Mouse (Mus musculus) heart, embryonic 11.5 days (tissue): ENCODE data around the gene Gif. TPM values are rescaled to one million over a fixed set of nuclear protein-coding genes. Genes with fewer than 3 reads are reported as not detected.

Experiments
- ATAC-seq: fragments of 200-750 bp; cut with Nextera tagmentation; replicated peaks from 2 replicates; pipeline ENCODE4 v1.8.0; 2017; ENCODE audit warnings: moderate library complexity; ENCODE audit not compliant: insufficient number of reproducible peaks, low FRiP score, low TSS enrichment
- H3K27ac ChIP-seq: fragments of 300-500 bp; sonication (generic); 2 replicates; pipeline ENCODE4 v1.5.1; 2014; ENCODE audit warnings: mild to moderate bottlenecking, low read depth, low read length
- H3K27me3 ChIP-seq: fragments of 300-500 bp; sonication (generic); 2 replicates; pipeline ENCODE4 v1.6.1; 2014; ENCODE audit warnings: mild to moderate bottlenecking, low read length, mixed read lengths; ENCODE audit not compliant: control insufficient read depth, insufficient read depth
- H3K36me3 ChIP-seq: fragments of 300-500 bp; sonication (generic); 2 replicates; pipeline ENCODE4 v1.6.1; 2014; ENCODE audit warnings: mild to moderate bottlenecking, low read length, moderate library complexity, mixed read lengths; ENCODE audit not compliant: control insufficient read depth, insufficient read depth
- H3K4me1 ChIP-seq: fragments of 300-500 bp; sonication (generic); 2 replicates; pipeline ENCODE4 v1.6.1; 2014; ENCODE audit warnings: low read length; ENCODE audit not compliant: control insufficient read depth, insufficient read depth
- H3K4me2 ChIP-seq: fragments of 300-500 bp; sonication (generic); 2 replicates; pipeline ENCODE4 v1.6.1; 2014; ENCODE audit warnings: mild to moderate bottlenecking, moderate library complexity
- H3K4me3 ChIP-seq: fragments of 300-500 bp; sonication (generic); 2 replicates; pipeline ENCODE4 v1.5.1; 2014; ENCODE audit warnings: low read depth, low read length
- H3K9ac ChIP-seq: fragments of 300-500 bp; sonication (generic); 2 replicates; pipeline ENCODE4 v1.6.1; 2014; ENCODE audit warnings: mild to moderate bottlenecking, low read depth, low read length, moderate library complexity
- H3K9me3 ChIP-seq: fragments of 300-500 bp; sonication (generic); replicated peaks from 2 replicates; pipeline ENCODE4 v1.6.1; 2016; ENCODE audit warnings: low read length; ENCODE audit not compliant: control insufficient read depth
- WGBS: fragments of 180-500 bp; shearing (Covaris S2); extraction: QIAGEN DNeasy Blood & Tissue Kit; methylation state at CpG from one replicate; pipeline ENCODE4 v1.1.7; 2014; ENCODE audit not compliant: insufficient replicate concordance; 5-methylcytosine and 5-hydroxymethylcytosine counted together
- polyA plus RNA-seq: library from polyadenylated mRNA; unstranded; fragments of >200 nt; fragmentation: Nextera tagmentation; extraction: Ambion mirVana; gene quantifications from 2 replicates; pipeline ENCODE4 v1.2.1, GENCODE M21; 2014

Gene Gif
- polyA plus RNA-seq: not detected in 2 replicates

DNA sequence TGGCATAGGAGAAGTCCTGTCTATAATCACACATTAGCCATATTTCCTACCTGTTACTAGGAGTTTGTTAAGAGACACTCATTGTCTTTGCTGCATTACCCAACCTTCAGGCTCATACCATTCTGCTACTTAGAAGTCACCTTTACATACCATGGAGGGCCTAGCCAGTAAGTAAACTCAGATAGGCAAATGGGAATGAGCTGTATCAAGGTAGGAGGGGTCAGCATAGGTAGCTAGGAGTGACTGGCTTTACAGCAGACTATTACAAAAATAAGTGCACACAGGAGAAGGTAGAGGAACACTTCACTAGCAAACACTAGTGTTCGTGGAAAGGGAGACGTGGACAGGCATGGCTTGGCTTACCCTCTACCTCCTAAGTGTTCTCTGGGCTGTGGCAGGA lies at the start of gene Gif:
Gif (plus strand) TSS at position 257 of the 400 bp plus-strand sequence.
- Histone ChIP-seq H3K36me3 (no peaks in the 10 kb centered on the region), H3K4me1 (no peaks in the 10 kb centered on the region), H3K9me3 (no peaks in the 10 kb centered on the region), H3K4me3 (no peak within 1 kb of the TSS), H3K9ac (no peak within 1 kb of the TSS), H3K27ac (no peak within 1 kb of the TSS), H3K27me3 (no peaks in the 10 kb centered on the region), H3K4me2 (no peak within 1 kb of the TSS)
- 61% methylated on average over 2 of the region's 2 CpGs for WGBS
- no peak for ATAC-seq

DNA sequence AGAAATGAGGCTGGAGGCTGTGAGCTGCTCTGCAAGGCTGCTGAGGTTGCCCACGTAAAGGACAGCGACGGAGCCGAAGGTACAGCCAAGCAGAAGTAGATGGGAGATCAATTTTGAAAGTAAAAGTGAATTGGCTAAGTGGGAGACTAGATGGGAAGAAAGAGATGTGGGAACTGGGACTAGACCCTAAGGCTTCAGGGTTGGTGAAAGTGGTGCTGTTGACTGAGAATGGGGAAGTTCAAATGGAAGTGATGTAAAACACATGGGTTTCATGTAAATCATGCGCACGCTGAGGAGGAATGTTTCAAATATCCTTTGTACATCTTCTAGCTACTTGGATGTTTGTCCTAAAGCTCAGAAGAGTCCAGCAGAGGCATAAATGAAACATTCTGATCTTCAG lies 49.0 kb upstream of the Gif start:
- no peaks in the 10 kb centered on the region for H3K36me3 ChIP-seq
- H3K27ac ChIP-seq: no peak overlapping the region
- H3K4me2 ChIP-seq: no peak overlapping the region
- H3K27me3 ChIP-seq: no peaks in the 10 kb centered on the region
- H3K4me3 ChIP-seq: no peak overlapping the region
- no peak overlapping the region for H3K9ac ChIP-seq
- WGBS: 91% methylated on average over 6 of the region's 6 CpGs
- no peaks in the 10 kb centered on the region for H3K9me3 ChIP-seq
- no peak for ATAC-seq
- H3K4me1 ChIP-seq: no peaks in the 10 kb centered on the region

DNA sequence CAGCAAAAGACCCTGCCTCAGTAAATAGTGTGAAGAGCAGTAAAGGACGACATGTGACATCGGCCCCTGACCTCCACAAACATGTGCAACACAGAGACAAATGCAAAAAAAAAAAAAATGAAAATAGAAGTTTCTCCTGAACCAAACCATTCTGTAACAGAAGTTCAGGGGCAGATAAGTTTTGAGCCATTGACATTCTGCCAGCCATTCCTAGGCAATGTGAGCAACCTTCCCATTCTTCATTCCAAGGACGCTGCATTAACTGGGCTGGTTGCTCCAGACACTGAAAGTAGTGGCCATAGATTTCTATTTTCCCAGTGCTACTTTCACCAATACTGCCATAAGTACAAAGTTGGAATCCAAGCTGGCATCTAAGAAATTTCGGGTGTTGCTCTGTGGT lies 34.9 kb upstream of the Gif start:
- no peaks in the 10 kb centered on the region for H3K4me1 ChIP-seq
- H3K9me3 ChIP-seq: no peaks in the 10 kb centered on the region
- no peak overlapping the region for H3K4me3 ChIP-seq
- 71% methylated on average over 4 of the region's 4 CpGs for WGBS
- H3K27me3 ChIP-seq: no peaks in the 10 kb centered on the region
- no peak overlapping the region for H3K27ac ChIP-seq
- ATAC-seq: no peak
- no peak overlapping the region for H3K4me2 ChIP-seq
- no peaks in the 10 kb centered on the region for H3K36me3 ChIP-seq
- H3K9ac ChIP-seq: no peak overlapping the region

DNA sequence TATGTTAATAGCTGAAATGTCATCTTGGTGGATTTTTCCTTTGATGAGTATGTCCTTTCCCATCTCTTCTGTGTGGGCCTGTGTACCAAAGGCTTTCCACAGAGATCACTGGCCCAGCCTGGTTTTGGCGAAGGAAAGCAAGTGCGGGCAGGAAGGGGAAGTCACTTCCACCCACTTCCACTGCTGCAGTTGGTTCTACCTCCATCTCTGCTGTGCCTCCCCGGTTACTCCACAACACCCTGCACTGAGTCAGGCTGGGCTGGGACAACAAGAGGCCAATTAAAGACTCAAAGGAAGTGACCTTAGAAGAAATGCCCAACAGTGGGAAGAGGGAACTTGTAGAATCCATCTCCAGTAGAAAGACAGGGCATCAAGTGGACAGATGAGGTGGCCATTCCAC lies 27.3 kb upstream of the Gif start:
- no peaks in the 10 kb centered on the region for H3K9me3 ChIP-seq
- 80% methylated on average over 3 of the region's 3 CpGs for WGBS
- H3K27ac ChIP-seq: no peak overlapping the region
- no peak overlapping the region for H3K4me3 ChIP-seq
- H3K4me1 ChIP-seq: no peaks in the 10 kb centered on the region
- no peaks in the 10 kb centered on the region for H3K36me3 ChIP-seq
- no peak for ATAC-seq
- H3K27me3 ChIP-seq: no peaks in the 10 kb centered on the region
- no peak overlapping the region for H3K4me2 ChIP-seq
- no peak overlapping the region for H3K9ac ChIP-seq

DNA sequence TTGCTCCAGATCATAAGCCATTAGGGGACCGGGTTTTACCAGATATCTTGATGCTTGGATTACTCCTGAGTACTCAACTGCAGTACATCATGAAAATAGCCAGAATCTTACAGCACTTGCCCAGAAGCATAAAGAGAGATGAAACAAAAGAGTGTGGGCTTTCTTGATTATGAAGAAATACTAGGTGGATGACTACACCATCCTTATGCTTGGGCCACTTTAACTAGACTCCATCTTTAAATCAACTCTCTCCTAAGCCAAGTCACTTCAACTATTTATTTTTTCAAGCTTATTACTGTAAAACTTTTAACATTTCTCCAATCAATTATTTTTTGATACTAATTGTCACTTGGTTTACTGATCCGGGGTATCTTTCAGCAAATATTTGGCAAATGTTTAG lies 23.5 kb upstream of the Gif start:
- H3K27ac ChIP-seq: no peak overlapping the region
- H3K4me2 ChIP-seq: no peak overlapping the region
- no peak overlapping the region for H3K9ac ChIP-seq
- no peaks in the 10 kb centered on the region for H3K9me3 ChIP-seq
- no peaks in the 10 kb centered on the region for H3K36me3 ChIP-seq
- H3K27me3 ChIP-seq: no peaks in the 10 kb centered on the region
- no peak overlapping the region for H3K4me3 ChIP-seq
- WGBS: 79% methylated on average over 2 of the region's 2 CpGs
- no peaks in the 10 kb centered on the region for H3K4me1 ChIP-seq
- ATAC-seq: no peak

DNA sequence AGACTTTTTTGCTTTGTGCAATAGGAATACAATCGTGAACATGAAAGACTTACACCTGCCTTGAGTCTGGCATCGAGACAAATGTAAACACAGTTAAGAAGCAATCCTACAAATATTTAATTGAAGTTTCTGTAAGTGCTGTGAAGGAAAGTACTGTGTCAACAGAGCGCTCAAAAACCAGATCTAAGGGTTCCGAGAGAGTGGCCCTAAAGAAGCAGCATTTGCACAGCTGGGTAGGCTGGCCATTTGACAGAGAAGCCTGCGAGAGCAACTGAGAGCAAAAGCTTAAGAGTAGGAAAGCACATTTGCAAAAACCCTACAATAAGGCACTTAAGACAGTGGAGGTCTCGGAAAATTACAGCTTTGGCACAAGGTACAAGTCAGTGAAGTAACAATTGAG lies 23.1 kb upstream of the Gif start:
- H3K4me3 ChIP-seq: no peak overlapping the region
- WGBS: 70% methylated on average over 6 of the region's 6 CpGs
- no peaks in the 10 kb centered on the region for H3K36me3 ChIP-seq
- no peak overlapping the region for H3K27ac ChIP-seq
- no peaks in the 10 kb centered on the region for H3K27me3 ChIP-seq
- no peak overlapping the region for H3K9ac ChIP-seq
- H3K9me3 ChIP-seq: no peaks in the 10 kb centered on the region
- no peak overlapping the region for H3K4me2 ChIP-seq
- ATAC-seq: no peak
- H3K4me1 ChIP-seq: no peaks in the 10 kb centered on the region

DNA sequence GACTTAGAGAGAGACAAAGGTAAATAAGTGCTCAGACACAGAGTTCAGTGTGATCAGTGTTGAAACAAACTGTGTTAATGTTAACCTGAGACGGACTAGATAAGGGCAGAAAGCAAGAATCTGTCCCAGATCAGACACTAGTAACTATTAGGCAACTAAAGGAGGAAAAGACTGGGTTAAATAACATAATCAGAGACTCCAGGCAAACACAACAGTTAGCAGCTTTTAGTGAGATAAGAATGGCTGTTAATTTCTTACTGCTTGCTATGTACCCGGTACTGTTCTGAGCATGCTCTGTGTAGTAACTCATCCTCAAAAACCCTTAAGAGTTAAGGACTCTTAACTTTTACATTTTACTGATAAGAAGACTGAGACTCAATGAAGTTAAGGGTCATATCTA lies 21.4 kb upstream of the Gif start:
- no peak overlapping the region for H3K27ac ChIP-seq
- no peak overlapping the region for H3K9ac ChIP-seq
- no peaks in the 10 kb centered on the region for H3K27me3 ChIP-seq
- no peak overlapping the region for H3K4me3 ChIP-seq
- no peaks in the 10 kb centered on the region for H3K9me3 ChIP-seq
- WGBS: 60% methylated on average over 2 of the region's 2 CpGs
- no peaks in the 10 kb centered on the region for H3K4me1 ChIP-seq
- ATAC-seq: no peak
- no peak overlapping the region for H3K4me2 ChIP-seq
- H3K36me3 ChIP-seq: no peaks in the 10 kb centered on the region

DNA sequence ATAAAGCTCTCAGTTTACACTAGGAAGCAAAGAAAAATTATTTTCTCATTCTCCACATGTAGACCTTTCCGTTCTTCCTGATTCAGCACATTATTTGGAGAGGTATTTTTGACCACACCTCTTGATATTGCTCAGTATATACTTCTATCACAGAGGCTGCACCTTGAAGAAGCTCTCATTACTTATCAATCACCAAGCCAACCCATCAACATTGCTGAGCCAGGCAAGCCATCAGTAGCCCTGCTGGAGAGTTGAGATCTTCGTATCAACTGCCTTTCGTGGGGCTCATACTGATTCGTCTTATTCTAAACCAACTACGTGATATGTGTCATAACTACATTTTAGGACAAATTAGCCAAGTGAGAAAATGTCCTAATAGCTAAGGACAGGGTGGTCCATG lies 20.1 kb upstream of the Gif start:
- Histone ChIP-seq H3K27me3 (no peaks in the 10 kb centered on the region), H3K9ac (no peak overlapping the region), H3K4me1 (no peaks in the 10 kb centered on the region), H3K9me3 (no peaks in the 10 kb centered on the region), H3K36me3 (no peaks in the 10 kb centered on the region), H3K4me3 (no peak overlapping the region), H3K4me2 (no peak overlapping the region), H3K27ac (no peak overlapping the region)
- no peak for ATAC-seq
- 85% methylated on average over 5 of the region's 5 CpGs for WGBS

DNA sequence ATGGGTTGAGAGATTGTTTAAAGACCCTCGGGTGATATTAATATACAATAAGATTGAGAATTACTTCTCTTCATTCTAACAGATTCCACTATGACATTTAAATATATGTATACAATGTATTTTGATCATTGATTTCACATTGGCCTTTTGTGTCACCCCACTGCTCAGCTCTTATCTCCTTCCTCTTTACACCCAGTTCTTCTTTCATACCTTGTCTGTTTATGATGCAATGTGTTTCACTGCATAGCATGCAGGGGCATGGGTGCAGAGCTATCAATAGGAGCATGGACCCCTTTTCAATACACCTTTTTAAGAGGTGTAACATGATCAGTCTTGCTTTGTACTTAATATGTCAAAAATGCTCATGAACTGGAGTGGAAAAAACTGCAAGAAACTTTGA lies 17.1 kb upstream of the Gif start:
- Histone ChIP-seq H3K27ac (no peak overlapping the region), H3K4me2 (no peak overlapping the region), H3K36me3 (no peaks in the 10 kb centered on the region), H3K4me1 (no peaks in the 10 kb centered on the region), H3K9ac (no peak overlapping the region), H3K4me3 (no peak overlapping the region), H3K9me3 (no peaks in the 10 kb centered on the region), H3K27me3 (no peaks in the 10 kb centered on the region)
- WGBS: 62% methylated on average over 1 of the region's 1 CpGs
- no peak for ATAC-seq
